Mouse (Mus musculus) brain, embryonic 14.5 days (tissue): ENCODE data around the gene Mbd3.

Experiments
- CTCF ChIP-seq: fragments of 200-500 bp; IDR thresholded peaks from 2 replicates; pipeline ENCODE4 v1.5.1; 2012; ENCODE audit warnings: inconsistent platforms, mild to moderate bottlenecking, moderate library complexity, borderline replicate concordance; ENCODE audit not compliant: insufficient read depth, insufficient read length; ENCODE audit errors: extremely low read depth
- POLR2A ChIP-seq: fragments of 200-500 bp; IDR thresholded peaks from 2 replicates; pipeline ENCODE4 v1.6.1; 2012; ENCODE audit warnings: mild to moderate bottlenecking, inconsistent platforms, borderline replicate concordance; ENCODE audit not compliant: poor library complexity, insufficient read depth, insufficient read length, severe bottlenecking; ENCODE audit errors: extremely low read depth

DNA sequence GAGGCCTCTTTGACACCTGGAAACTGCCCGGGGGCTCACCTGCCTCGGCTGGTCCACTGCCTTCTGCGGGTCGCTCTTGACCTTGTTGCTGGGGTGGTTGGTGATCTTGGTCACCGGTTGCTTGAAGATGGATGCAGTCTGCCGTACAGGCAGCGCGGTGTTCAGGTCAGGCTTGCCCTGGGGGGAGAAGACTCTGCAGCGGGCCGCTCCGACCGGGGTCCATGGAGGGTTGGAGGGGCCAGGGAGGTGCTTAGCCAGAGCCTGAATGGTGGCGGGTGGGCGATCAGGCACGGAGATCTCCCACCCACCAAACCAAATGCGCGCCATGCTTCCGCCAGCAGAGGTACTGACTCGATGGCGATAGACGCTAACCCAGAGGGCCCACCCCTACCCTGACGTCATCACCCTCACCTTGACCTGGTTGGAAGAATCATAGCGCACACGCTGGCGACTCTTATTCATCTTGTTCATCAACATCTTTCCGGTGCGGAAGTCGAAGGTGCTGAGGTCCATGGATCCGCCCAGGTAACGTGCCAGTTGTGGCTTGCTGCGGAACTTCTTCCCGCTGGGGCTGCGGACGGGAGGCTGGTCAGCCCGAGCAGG, 4.2 kb downstream of the Mbd3 start:
- no peak for TF ChIP-seq CTCF
- no peak for TF ChIP-seq POLR2A
